In genomic region chr2:180228592-180228991, GRCm38 (mm10) we compare ENCODE assay signal across 9 mouse cellular contexts. TPM values are rescaled to one million over a fixed set of nuclear protein-coding genes. Genes with fewer than 3 reads are reported as not detected.
DNase-seq lines count a peak whose midpoint lies in the region; TF ChIP-seq lines count a peak whose summit lies in the region.
"Had no signal": no experiment of that assay in that cellular context is flagged by ENCODE, and none has a peak within 500 bp of the region (broad histone marks: within the 10 kb centered on the region; RNA-seq: fewer than 3 reads in every experiment).

No protein-coding gene starts in this region.

- DNase-seq in adrenal gland, postnatal 10 days = peak; percentile 90
- peak; percentile 53 to 60 for DNase-seq in heart, postnatal 14 days
- peak; percentile 26 for DNase-seq in lung, adult 2 months
- DNase-seq in spleen, adult 12 weeks (ENCODE audit: low spot score) = no peak
- DNase-seq in layer of hippocampus, adult 11-12 months (ENCODE audit: low spot score) = no peak
- DNase-seq in embryo, embryonic 10 days (ENCODE audit: low spot score) = no peak
- DNase-seq in left cerebral cortex, postnatal 14 days (ENCODE audit: low spot score in 2 of 2) = no peak

- H3K4me1 ChIP-seq in lung, adult 2 months (ENCODE audit: control insufficient read depth, insufficient read depth, low read length) = peaks cover 14% of the 10 kb centered on the region

- no peaks in the 10 kb centered on the region for H3K36me3 ChIP-seq in C2C12 (ENCODE audit: control insufficient read depth, insufficient read depth)
- H3K36me3 ChIP-seq: embryonic facial prominence, embryonic 13.5 days had no signal

- no peak for TF ChIP-seq POLR2A in lung, adult 2 months (IDR thresholded peaks at IDR 0.05; ENCODE audit: borderline replicate concordance, extremely low read depth, low read depth, low read length)

- peaks cover 11% of the 10 kb centered on the region for H3K79me3 ChIP-seq in C2C12 (ENCODE audit: low read depth)

- H3ac ChIP-seq in C2C12 (ENCODE audit: control insufficient read depth, insufficient read length, low read depth) = no peak overlapping the region

- H3K27me3 ChIP-seq in C2C12 (ENCODE audit: control insufficient read depth, insufficient read depth, insufficient read length) = no peaks in the 10 kb centered on the region

- peaks cover 21% of the 10 kb centered on the region for H3K79me2 ChIP-seq in C2C12 (ENCODE audit: control insufficient read depth, insufficient read depth)

- no peak overlapping the region for H3K4me3 ChIP-seq in C2C12 (ENCODE audit: insufficient read depth, poor library complexity, severe bottlenecking)
- no peak overlapping the region for H3K4me3 ChIP-seq in lung, adult 2 months (replicated peaks; ENCODE audit: extremely low read depth, low read depth, low read length)
- H3K4me3 ChIP-seq: embryonic facial prominence, embryonic 13.5 days had no signal

- 34% methylated on average over 7 of the region's 7 CpGs for WGBS in lung, adult 2 months

- intact Hi-C loops in heart, postnatal 14 days (cut with DNase I) = no loop called here
- intact Hi-C loops in left cerebral cortex, postnatal 14 days (cut with DNase I) = no loop called here

- TF ChIP-seq CTCF in C2C12 (IDR thresholded peaks at IDR 0.05; ENCODE audit: control insufficient read depth, insufficient read depth, insufficient read length) = no peak
- TF ChIP-seq CTCF in lung, adult 2 months (IDR thresholded peaks at IDR 0.05; ENCODE audit: insufficient read depth, low read length) = peak; percentile 9; the same call in 1 of the 2 replicates

TF ChIP-seq in C2C12, 6 proteins besides CTCF, POLR2A, EP300 and RAD21:
- TF ChIP-seq MAX (IDR thresholded peaks at IDR 0.05) (peak; percentile 60), MYOD1 (IDR thresholded peaks at IDR 0.05; ENCODE audit: control insufficient read depth, insufficient read length, low read depth) (peak; percentile 95), USF1 (IDR thresholded peaks at IDR 0.05; ENCODE audit: low read depth) (no peak)

RNA-seq across cellular contexts. Expression of gene Lama5, which starts 2.9 kb away (rescaled TPM):
- 47.4 TPM for polyA plus RNA-seq in C2C12 (2012; fragmentation: generic; extraction: Trizol)
- total RNA-seq in adrenal gland, postnatal 10 days (2021) = 10 to 100 TPM; 35.6 to 39.0 TPM
- total RNA-seq in heart, postnatal 14 days (2021) = 10 to 100 TPM; 43.1 to 63.7 TPM
- polyA plus RNA-seq in lung, adult 2 months (2012; rRNA removed) = 145 and 148 TPM in 2 replicates
- 1 to 10 TPM; 8.0 to 9.7 TPM for total RNA-seq in left cerebral cortex, postnatal 14 days (2021)

RNA-seq across cellular contexts. Expression of gene Rps21, which starts 28.6 kb away (rescaled TPM):
- polyA plus RNA-seq in C2C12 (2012; fragmentation: generic; extraction: Trizol) = 5,244 TPM
- 100 to 1,000 TPM; 772 to 787 TPM for total RNA-seq in adrenal gland, postnatal 10 days (2021)
- total RNA-seq in heart, postnatal 14 days (2021) = 100 to 1,000 TPM; 460 to 507 TPM
- 2,052 and 2,661 TPM in 2 replicates for polyA plus RNA-seq in lung, adult 2 months (2012; rRNA removed)
- 100 to 1,000 TPM; 565 to 568 TPM for total RNA-seq in left cerebral cortex, postnatal 14 days (2021)

RNA-seq across cellular contexts. Expression of gene Cables2, which starts 44.7 kb away (rescaled TPM):
- polyA plus RNA-seq in C2C12 (2012; fragmentation: generic; extraction: Trizol) = 7.9 TPM
- 10 to 100 TPM; 17.3 to 19.8 TPM for total RNA-seq in adrenal gland, postnatal 10 days (2021)
- total RNA-seq in heart, postnatal 14 days (2021) = 10 to 100 TPM; 14.3 to 14.6 TPM
- polyA plus RNA-seq in lung, adult 2 months (2012; rRNA removed) = 22.7 and 28.2 TPM in 2 replicates
- 10 to 100 TPM; 30.4 to 34.6 TPM for total RNA-seq in left cerebral cortex, postnatal 14 days (2021)

RNA-seq across cellular contexts. Expression of gene Adrm1, which starts 57.3 kb away (rescaled TPM):
- 204 TPM for polyA plus RNA-seq in C2C12 (2012; fragmentation: generic; extraction: Trizol)
- total RNA-seq in adrenal gland, postnatal 10 days (2021) = 100 to 1,000 TPM; 102 to 111 TPM
- 10 to 100 TPM; 87.1 to 95.9 TPM for total RNA-seq in heart, postnatal 14 days (2021)
- polyA plus RNA-seq in lung, adult 2 months (2012; rRNA removed) = 108 and 114 TPM in 2 replicates
- total RNA-seq in left cerebral cortex, postnatal 14 days (2021) = 100 to 1,000 TPM; 104 to 109 TPM

Comparison
In these comparisons a context has a peak if more than half of its experiments do, and no peak if none do; other contexts are left out.
1. DNase-seq: peak in adrenal gland, postnatal 10 days (single experiment), heart, postnatal 14 days (2 of 2) and lung, adult 2 months (single experiment); none in spleen, adult 12 weeks (single experiment), layer of hippocampus, adult 11-12 months (single experiment), embryo, embryonic 10 days (single experiment) and left cerebral cortex, postnatal 14 days (0 of 2).